Mouse (Mus musculus): ENCODE results near the gene Ppp1r12c.
"Not testable (repeated sequence)": the region's sequence is repeated elsewhere in the genome, so short reads cannot be mapped to it uniquely, and the experiment has no call there.

Gene Ppp1r12c

GRCm38 (mm10) chr7:4501558-4502397, at the start of gene Ppp1r12c:
Ppp1r12c (minus strand) TSS chr7:4501680.
- DNase-seq (ENCODE audit: low spot score) = peak; percentile 94

- no peak for DNase-seq (ENCODE audit: low spot score)
Observed at GRCm38 (mm10) chr7:4547221-4547641, 45.8 kb upstream of the Ppp1r12c start, which contains the start of gene Syt5. Syt5 (minus strand) TSS chr7:4547541.

- DNase-seq (ENCODE audit: low spot score) = peak; percentile 93
Observed at GRCm38 (mm10) chr7:4546591-4547131, 45.2 kb upstream of the Ppp1r12c start.

- DNase-seq (ENCODE audit: low spot score) = no peak
Observed at GRCm38 (mm10) chr7:4546050-4546449, 44.6 kb upstream of the Ppp1r12c start.

- no peak for DNase-seq (ENCODE audit: low spot score)
Observed at GRCm38 (mm10) chr7:4542013-4542412, 40.5 kb upstream of the Ppp1r12c start.

GRCm38 (mm10) chr7:4541344-4541743, 39.9 kb upstream of the Ppp1r12c start:
- DNase-seq (ENCODE audit: low spot score) = no peak

GRCm38 (mm10) chr7:4539019-4539418, 37.5 kb upstream of the Ppp1r12c start:
- DNase-seq (ENCODE audit: low spot score) = no peak

- DNase-seq (ENCODE audit: low spot score) = no peak
Observed at GRCm38 (mm10) chr7:4537181-4537580, 35.7 kb upstream of the Ppp1r12c start.

- no peak for DNase-seq (ENCODE audit: low spot score)
Observed at GRCm38 (mm10) chr7:4536369-4536768, 34.9 kb upstream of the Ppp1r12c start.

- DNase-seq (ENCODE audit: low spot score) = peak; percentile 96
Observed at GRCm38 (mm10) chr7:4532005-4532729, 30.7 kb upstream of the Ppp1r12c start, which contains the start of gene Dnaaf3. Dnaaf3 (minus strand) TSS chr7:4532453.

GRCm38 (mm10) chr7:4530166-4530565, 28.7 kb upstream of the Ppp1r12c start:
- not testable (repeated sequence) for DNase-seq (ENCODE audit: low spot score)

GRCm38 (mm10) chr7:4527302-4527689, 25.8 kb upstream of the Ppp1r12c start:
- DNase-seq (ENCODE audit: low spot score) = no peak

- peak; percentile 93 for DNase-seq (ENCODE audit: low spot score)
Observed at GRCm38 (mm10) chr7:4526341-4527301, 25.1 kb upstream of the Ppp1r12c start.

GRCm38 (mm10) chr7:4524212-4524922, 22.9 kb upstream of the Ppp1r12c start, which contains the start of gene Tnni3:
Tnni3 (minus strand) TSS chr7:4524229.
- peak; percentile 79 for DNase-seq (ENCODE audit: low spot score)

- DNase-seq (ENCODE audit: low spot score) = no peak
Observed at GRCm38 (mm10) chr7:4523205-4524130, 22.0 kb upstream of the Ppp1r12c start.

GRCm38 (mm10) chr7:4522292-4522691, 20.8 kb upstream of the Ppp1r12c start:
- no peak for DNase-seq (ENCODE audit: low spot score)

GRCm38 (mm10) chr7:4521231-4522003, 19.9 kb upstream of the Ppp1r12c start:
- DNase-seq (ENCODE audit: low spot score) = no peak

- DNase-seq (ENCODE audit: low spot score) = no peak
Observed at GRCm38 (mm10) chr7:4518487-4518886, 17.0 kb upstream of the Ppp1r12c start.
